Mouse (Mus musculus): ENCODE data around the gene Pphln1.

The Pphln1 gene

DNA sequence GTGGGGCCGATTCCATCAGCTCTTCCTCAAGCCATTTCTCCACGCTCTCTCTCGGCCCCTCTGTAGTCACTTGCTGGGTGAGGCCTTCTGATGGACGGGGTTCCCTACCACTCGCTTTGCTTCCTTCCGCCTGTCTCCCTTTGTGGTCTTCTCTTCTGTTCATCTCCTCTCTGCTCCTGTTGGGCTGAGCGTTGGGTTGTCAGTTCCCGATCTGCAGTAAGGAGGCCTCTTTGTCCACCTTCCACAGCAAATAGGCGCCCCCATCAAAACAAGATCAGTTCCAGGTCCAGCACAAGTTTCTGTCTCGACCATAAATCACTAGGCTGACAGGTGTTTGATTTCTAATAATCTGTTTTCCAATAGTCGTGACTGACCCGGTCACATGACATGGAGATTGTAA is 37.8 kb downstream of the Pphln1 start:
- DNase-seq, result no peak

DNA sequence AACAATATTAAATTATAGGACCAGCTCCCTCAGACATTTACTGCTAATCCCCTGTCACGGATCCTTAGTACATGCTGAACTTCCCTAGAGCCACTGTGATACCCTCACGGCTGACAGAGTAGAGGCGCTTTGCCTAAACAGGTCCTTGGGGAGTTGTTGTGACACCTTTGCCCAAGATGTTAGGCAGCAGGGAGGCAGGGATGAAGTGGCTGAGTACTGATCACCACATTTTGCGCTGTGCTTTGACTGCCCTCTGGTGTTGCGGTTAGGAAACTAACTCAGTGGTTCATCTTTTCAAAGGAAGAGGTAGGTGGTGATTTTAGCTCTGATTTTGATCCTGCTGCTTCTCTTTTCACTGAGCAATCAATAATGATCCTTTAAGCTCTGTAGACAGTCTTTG is 40.5 kb downstream of the Pphln1 start:
- DNase-seq, result peak; percentile 38 to 77

DNA sequence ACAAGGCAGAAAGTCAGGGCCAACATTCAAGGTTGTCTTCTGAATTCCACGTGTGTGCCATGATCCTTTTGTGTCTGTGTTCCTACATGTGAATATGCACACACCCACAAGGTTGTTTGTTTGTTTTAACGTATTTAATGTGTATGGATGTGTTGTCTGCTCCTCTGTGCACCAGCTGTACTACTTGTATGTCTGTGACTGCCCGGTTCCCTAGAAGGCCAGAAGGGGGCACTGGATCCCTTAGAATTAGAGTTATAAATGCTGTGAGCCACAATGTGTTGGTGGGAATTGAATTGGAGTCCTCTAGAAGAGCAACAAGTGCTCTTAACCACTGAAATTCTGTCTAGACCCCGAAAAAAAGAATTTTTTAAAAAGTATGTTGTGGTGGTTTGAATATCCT is 44.1 kb downstream of the Pphln1 start:
- DNase-seq, result peak in 1 of 2 experiments; percentile 43

GRCm38 (mm10) chr15:93443676-93444075 is 45.5 kb downstream of the Pphln1 start:
- DNase-seq, result no peak

GRCm38 (mm10) chr15:93448862-93449261 is 50.7 kb downstream of the Pphln1 start:
- no peak for DNase-seq

DNA sequence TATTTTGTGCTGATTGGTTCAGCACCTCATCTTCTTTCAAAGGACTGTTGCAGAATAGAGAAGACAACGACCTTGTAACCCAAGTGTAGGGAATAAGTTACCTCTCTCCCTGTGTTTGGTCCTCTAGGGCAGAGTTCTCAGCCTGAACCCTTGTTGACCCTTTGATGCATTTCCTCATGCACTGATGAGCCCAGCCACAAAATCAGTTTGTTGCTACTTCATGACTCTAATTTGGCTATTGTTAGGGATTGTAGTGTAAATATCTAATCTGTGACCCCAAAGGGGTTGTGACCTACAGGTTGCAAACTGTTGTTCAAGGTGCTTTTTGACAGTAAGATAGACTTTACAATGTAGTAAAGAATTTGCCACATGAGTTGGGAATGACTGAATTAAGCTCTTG is 55.1 kb downstream of the Pphln1 start:
- no peak for DNase-seq

DNA sequence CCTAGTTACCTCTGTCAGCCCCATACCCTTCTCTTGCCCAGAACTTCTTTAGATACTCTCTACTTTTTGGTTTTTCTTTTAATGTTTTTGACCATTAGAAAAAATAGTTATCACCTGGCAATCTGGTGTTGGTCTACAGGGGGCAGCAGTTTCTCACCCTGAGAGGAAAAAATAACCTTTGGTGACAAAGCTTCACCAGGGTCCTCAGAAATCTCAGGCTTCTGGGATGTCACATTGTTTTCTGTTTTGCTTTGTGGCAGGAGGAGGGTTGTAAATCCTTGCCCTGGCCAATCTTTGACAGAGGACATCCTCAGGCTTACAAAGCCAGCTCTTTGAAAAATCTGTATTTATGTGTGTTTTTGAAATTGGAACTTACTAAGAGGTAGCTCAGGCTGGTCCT is 57.9 kb downstream of the Pphln1 start:
- DNase-seq, result peak; percentile 11 to 55

DNA sequence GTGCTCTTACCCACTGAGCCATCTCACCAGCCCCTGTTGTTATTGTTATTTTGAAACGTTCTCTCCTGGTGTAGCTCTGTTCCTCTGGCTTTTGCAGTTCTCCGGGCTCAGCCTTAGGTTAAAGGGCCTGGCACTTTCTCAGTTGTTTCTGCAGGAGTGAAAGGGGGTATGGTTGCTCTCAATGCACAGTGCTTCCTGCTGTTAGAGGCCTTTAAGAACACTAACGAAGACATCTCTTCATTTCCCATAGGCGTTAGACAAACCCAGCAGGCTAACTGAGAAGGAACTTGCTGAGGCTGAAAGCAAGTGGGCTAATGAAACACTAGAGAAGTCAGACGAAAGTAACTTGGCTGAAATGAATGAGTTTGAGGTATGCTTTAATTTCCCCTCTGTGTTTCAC is 61.3 kb downstream of the Pphln1 start:
- no peak for DNase-seq

DNA sequence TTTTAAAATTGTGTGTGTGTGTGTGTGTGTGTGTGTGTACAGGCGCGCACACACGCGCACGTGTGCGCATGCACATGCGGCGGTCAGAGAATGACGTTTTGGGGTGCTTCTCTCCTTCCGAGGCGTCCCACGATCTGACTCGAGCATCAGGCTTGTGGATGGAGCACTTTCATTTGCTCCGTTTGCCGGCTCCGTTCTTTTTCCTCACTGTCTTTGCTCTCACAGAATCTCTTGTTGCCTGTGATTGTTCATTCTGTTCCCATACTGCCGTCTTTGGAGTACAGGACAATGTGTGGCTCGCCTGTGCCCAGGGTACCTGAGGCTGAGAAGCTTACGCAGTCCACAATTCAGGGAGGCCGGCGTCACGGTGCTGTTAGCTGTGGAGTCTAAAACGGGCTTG is 62.9 kb downstream of the Pphln1 start:
- DNase-seq, result no peak

DNA sequence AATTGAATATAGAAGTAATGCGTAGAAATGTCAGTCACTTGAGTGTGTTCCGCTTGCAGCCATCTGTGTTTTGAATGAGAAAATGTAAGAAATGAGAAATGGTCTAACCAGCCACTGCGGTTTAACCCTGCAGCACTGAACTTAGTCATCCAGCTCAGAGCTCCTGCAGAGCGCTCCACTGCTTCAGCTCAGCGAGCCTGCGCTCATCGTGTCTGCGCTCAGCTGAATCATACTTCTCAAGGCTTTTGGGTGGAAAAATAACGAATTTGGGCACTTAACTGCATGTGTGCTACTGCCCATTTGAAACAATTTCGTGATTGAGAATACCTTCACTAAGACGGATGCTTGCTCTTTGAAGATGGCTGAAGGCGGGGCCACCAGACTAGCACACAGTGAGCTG is 73.5 kb downstream of the Pphln1 start:
- no peak for DNase-seq

- DNase-seq, result no peak
These were observed 73.9 kb downstream of the Pphln1 start for GRCm38 (mm10) chr15:93472089-93472488.

DNA sequence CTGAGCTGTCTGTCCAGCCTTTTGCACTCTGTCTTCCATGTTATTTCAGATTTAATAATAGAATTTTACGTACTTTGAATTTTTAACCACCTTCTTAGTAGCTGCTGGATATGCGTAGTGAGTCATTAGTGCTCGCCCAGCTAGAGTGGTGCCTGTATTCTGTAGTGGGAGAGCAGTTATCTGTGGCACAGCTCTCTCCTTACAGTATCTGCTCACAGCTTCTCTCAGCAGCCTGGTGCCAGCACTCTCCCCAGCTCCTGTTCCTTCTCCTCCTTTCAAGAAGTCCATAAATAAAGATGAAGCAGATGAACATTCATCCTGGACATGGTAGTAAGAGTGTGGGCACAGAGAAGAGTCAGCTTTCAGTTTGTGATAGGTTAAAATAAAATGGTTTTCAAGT is 76.1 kb downstream of the Pphln1 start:
- DNase-seq, result no peak

DNA sequence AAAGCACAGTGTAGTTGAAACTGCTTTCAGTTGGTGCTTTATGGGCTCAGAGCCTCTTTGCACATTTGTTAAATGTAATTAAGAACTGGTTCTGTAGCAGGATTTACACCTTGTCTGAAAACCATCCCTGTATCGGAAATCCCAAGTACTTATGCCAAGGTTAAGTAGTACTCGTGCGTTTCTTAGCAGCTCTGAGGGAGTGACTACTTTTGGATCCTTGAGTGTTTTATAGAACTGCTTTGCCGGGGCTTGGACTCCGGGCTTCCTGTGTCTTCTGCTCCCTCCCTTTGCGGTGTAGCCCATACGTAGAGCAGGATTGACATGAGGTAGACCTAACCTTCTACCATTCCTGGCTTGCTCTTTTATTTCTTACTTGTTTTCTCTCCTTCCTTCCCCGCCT is 77.5 kb downstream of the Pphln1 start:
- no peak for DNase-seq

DNA sequence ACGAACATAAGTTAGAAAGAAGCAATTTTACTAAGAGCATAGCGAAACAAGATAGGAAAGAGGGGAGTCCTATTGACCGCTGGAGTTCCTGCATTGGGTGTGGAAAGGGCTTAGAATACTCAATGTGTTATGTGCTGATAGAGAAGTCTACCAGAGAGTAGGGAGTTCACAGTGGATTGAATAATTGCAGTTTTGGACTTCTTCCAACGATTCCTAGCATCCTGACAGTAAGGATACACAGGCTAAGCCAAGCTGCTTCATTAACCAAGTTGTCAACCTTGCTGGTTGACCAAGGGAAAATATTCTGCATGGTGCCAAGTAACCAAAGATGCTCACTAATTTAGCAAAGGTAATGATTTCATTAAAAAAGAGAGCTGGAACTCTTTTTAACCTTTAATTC is 79.6 kb downstream of the Pphln1 start:
- DNase-seq, result no peak

- DNase-seq, result no peak
These were observed 80.5 kb downstream of the Pphln1 start for GRCm38 (mm10) chr15:93478676-93479075.

DNA sequence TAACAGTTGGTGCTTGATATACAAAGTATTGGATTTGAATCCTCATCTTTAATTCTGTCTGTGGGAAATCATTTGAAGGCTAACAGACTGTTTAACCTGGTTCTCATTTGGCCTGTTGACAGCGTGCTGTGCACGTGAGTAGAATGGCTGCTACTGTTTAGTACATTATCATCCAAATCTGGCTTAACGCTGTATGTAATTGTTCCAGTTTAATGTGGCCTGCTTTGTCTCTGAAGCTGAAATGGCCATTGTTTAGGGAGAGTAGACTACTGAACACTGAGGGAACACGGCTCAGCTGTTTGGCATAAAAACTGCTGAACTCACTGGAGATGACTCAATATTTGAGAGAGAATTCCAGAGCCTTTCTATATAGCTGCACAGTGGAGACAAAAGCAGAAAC is 81.3 kb downstream of the Pphln1 start:
- no peak for DNase-seq

GRCm38 (mm10) chr15:93481112-93481511 is 83.0 kb downstream of the Pphln1 start:
- DNase-seq, result no peak

DNA sequence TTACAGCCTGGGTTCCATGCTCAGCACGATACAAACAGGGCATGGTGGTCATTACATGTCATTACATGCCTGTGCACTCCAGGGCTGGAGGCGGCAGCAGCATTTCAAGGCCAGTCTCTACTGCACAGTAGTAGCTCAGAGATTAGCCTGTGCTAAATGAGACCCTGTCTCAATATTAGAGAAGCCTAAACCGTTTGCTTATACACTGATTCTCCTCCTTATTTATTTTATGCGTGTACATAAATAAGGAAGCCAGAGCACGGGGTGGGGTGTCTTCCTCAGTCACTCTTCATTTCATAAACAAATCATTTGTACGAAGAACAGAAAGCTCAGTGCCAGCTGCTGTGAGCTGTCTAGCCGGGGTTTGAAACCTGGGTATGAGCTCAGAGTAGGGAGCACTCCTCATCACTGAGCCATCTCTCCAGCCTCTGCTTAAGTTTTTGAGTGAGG is 86.1 kb downstream of the Pphln1 start:
- DNase-seq, result no peak

DNA sequence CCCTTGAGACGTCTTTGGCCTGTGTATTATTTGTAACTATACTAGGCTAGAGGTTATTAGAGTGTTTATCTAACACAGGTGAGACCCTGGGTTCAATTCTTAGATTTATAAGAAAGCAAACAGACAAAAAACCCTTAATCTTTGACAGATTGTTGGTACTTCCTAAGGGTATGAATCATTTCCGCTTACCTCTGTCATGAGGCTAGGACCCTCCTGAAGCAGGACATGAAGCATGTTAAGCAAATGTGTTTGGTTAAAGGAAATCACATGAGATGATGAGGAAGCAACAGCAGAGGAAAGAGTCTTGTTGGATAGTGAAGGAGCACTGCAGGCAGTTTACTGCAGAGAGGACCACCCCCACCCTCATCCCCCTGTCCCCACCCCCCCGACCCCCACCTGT is 87.1 kb downstream of the Pphln1 start:
- DNase-seq, result no peak

DNA sequence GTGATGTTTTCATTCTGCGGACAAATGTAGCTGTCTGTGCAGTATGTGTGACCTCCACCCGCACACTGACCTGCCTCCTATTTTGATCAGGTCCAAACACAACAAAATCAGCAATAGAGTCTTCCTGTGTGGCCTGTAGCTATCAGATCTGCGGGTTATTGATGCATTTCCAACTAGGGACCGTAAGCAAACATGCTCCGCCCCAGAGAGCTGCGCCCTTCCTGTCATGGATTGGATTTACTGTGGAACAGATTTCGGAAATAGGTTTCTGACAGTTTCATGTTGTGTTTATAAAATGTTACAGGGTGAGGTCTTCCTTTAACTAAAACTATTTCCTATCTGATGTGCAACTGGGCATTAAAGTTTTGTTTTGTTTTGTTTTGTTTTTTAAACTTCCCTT is 87.9 kb downstream of the Pphln1 start:
- peak; percentile 45 to 65 for DNase-seq

DNA sequence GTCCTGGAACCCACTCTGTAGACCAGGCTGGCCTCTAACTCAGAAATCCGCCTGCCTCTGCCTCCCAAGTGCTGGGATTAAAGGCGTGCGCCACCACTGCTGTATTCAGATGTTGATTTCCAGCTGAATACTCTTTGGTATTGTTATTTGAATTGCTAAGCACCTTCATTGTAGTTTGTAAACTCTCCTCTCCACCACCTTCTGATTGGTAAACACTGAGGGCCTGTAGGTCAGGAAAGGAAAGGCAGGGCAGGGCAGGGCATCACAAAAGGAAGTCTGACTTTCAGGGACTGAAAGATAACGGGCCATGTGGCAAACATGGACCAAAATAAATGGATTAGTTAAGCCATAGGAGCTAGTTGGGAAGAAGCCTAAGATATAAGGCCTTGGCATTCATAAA is 91.4 kb downstream of the Pphln1 start:
- DNase-seq, result no peak

- DNase-seq, result peak in 1 of 2 experiments; percentile 26
These were observed 96.5 kb downstream of the Pphln1 start for GRCm38 (mm10) chr15:93494700-93495099.

GRCm38 (mm10) chr15:93499866-93500265 is 101.7 kb downstream of the Pphln1 start:
- DNase-seq, result no peak

DNA sequence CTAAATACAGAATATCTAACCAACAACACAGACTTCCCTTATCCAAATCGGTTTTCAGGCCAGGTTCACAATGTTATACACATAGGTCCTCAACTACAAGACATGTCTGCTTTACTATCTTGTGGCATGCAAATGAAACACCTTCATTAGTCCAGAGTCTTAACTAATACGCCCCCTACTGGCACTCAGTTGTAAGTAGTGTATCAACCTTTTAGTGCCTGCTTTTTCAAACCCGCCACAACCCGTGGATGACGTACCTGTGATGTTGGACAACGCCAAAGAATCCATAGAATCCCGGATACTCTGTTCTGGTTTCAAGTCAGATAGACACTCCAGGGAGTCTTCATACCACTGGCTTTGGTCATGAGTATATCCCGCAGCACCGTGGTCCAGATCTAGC is 104.6 kb downstream of the Pphln1 start:
- no peak for DNase-seq

GRCm38 (mm10) chr15:93503201-93503745 is 105.1 kb downstream of the Pphln1 start:
- no peak for DNase-seq

- DNase-seq, result no peak
These were observed 106.7 kb downstream of the Pphln1 start for GRCm38 (mm10) chr15:93504808-93505207.
